Mouse (Mus musculus) lung, adult 2 months (tissue): ENCODE results near the gene Vmn1r207-ps. TPM values are rescaled to one million over a fixed set of nuclear protein-coding genes. Genes with fewer than 3 reads are reported as not detected.
"Not testable (repeated sequence)": the region's sequence is repeated elsewhere in the genome, so short reads cannot be mapped to it uniquely, and the experiment has no call there.

Experiments
- DNase-seq: peaks from one replicate; pipeline ENCODE4 v3.0.0; 2022
- H3K4me1 ChIP-seq: fragments of 200-500 bp; 2 replicates; pipeline ENCODE4 v1.6.1; 2011; ENCODE audit warnings: low read length; ENCODE audit not compliant: control insufficient read depth, insufficient read depth
- H3K4me3 ChIP-seq: fragments of 200-500 bp; replicated peaks from 2 replicates; pipeline ENCODE3; 2011; ENCODE audit warnings: low read depth, mild to moderate bottlenecking, control low read depth, low read length; ENCODE audit errors: extremely low read depth
- CTCF ChIP-seq: fragments of 200-500 bp; IDR thresholded peaks from 2 replicates; pipeline ENCODE4 v1.5.1; 2011; ENCODE audit warnings: mild to moderate bottlenecking, low read length, control low read depth; ENCODE audit not compliant: insufficient read depth
- POLR2A ChIP-seq: fragments of 200-500 bp; IDR thresholded peaks from 2 replicates; pipeline ENCODE4 v1.6.1; 2011; ENCODE audit warnings: low read depth, mild to moderate bottlenecking, control low read depth, low read length, borderline replicate concordance; ENCODE audit errors: extremely low read depth
- WGBS: fragments of 180-500 bp; shearing (Covaris S2); methylation state at CpG from one replicate; pipeline ENCODE4 v1.1.7; 2018; 5-methylcytosine and 5-hydroxymethylcytosine counted together
- polyA plus RNA-seq: library from polyadenylated mRNA; depleted of rRNA; stranded (reverse); fragments of >200 nt; gene quantifications from 2 replicates; pipeline ENCODE4 v1.2.3, GENCODE M21; 2012; rRNA removed

Vmn1r207-ps gene
- not detected in 2 replicates for polyA plus RNA-seq

DNA sequence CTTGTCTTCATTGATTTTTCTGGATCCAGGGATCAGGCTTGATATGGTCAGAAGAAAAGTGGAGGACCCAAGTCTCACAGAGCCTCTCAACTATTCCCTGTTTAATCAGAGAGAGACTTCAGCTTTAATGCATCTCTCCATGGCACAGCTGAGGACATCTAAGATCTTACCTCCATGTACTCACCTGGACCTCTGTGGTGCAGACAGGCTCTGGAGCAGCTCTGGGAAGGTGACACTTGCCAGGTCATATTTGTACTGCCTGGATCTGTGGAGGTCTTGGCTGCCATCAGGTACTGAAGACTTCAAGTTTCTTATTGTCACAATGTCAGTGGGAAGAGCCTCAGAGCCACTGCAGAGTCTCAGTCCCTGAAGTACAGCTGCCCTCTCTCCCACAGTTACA is at the start of gene Vmn1r207-ps:
Vmn1r207-ps (minus strand) TSS at position 101 of the 400 bp plus-strand sequence.
- not testable (repeated sequence) for DNase-seq, H3K4me3 ChIP-seq, H3K4me1 ChIP-seq

DNA sequence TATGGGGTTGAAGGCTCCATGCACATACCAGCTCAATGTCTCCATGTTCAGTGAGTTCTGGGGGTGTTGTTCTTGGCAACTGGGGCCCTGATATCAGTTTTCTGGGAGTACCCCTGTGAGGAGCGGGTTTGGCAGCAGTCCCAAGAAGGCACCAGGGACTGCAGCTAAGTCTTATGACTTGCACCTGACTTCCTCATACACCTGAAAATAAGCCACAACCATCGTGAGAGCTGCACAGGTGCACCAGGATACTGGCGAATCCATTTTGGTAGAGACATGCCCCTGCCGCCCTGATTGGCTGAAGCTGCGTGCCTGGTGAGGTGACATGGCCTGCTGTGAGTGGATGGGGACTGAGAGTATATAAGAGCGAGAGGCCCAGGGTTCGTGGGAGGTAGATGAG is 47.9 kb upstream of the Vmn1r207-ps start, which contains the start of gene Vmn1r208:
Vmn1r208 (minus strand) TSS at position 101 of the 400 bp plus-strand sequence.
- not testable (repeated sequence) for H3K4me3 ChIP-seq, H3K4me1 ChIP-seq, DNase-seq
- no CpG with 5 or more reads among the region's 7 CpGs for WGBS

DNA sequence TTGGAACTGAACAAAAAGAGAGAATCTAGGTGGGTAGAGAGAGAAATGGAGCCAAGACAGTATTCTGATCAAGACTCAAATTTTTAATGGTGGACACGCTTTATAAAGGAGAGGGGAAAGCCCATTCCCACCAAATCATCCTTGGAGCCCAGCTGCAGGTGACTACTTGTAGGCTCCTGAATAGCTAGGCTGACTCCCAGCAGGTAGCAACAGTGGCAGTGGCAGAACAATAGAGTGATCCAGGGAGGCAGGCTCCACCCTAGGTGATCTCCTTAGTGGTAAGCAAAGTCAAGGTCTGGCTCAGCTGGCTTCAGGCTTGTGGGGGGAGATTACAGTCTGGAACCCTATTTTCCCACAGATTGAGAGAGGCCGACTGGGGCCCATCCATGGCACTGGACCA is 42.2 kb upstream of the Vmn1r207-ps start:
- not testable (repeated sequence) for H3K4me1 ChIP-seq, H3K4me3 ChIP-seq, DNase-seq
- WGBS: 100% methylated on average over 1 of the region's 2 CpGs

DNA sequence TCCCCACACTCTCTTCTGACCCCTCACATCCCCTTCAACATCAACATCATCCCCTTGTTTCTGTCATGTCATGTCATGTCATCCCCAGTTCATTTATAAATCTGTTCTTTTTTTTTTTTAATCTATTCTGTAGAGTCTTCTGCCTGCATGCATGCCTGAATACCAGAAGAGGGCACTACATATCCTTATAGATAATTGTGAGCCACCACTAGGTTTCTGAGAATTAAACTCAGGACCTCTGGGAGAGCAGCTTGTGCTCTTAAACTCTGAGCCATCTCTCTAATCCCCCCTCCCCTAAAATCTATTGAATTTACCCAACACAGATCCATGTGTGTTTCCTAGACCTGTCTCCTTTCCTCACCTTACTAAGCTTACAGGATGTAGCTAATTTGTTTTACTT is 18.1 kb upstream of the Vmn1r207-ps start:
- DNase-seq: no peak
- Histone ChIP-seq H3K4me3 (no peak overlapping the region), H3K4me1 (no peaks in the 10 kb centered on the region)
- TF ChIP-seq POLR2A (no peak), CTCF (no peak)

DNA sequence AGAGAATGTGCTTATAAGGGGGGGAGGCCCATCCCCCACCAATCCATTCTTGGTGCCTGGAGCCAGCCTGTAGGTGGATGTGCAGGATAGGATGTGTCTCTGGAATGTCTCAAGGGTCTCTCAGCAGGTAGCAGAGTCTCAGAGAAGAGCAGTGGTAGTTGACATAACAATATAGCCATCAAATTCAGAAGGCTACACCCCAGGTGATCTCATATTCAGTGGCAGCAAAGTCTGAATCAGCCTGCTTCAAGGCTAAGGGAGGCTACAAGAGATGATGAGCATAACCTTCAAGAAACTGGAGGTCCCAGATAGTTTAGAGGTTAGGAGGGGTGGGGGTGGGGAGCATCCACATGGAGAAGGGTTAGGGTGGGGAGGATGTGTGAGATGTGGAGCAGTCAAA is 22.5 kb downstream of the Vmn1r207-ps start:
- H3K4me1 ChIP-seq, H3K4me3 ChIP-seq, DNase-seq: not testable (repeated sequence)

DNA sequence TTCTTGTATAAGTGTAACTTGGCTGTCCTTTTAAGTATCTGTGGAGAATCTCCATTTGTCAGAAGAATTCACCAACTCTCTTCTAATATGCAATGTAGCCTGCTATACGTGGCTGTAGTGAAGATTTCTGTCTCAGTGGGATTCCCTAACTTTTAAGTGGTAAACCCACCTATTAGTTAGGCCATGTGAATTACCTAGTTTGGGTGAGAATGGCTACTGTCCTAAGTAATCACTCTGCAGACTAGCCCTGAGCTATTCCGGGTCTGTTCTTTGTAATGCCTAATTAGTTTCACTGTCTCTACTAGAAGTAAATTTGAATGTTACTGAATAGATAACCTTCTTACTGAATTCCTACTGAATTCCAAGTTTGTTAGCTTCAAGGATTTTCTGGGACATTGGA is 26.5 kb downstream of the Vmn1r207-ps start:
- not testable (repeated sequence) for H3K4me3 ChIP-seq, DNase-seq, H3K4me1 ChIP-seq
- 47% methylated on average over 2 of the region's 2 CpGs for WGBS

Other genes starting within 250 kb of the Vmn1r207-ps start
- gene Vmn1r202, start 224.2 kb downstream of the Vmn1r207-ps start, polyA plus RNA-seq: 0.02 TPM in 1 of 2 replicates, not detected in the other
- not detected in 2 replicates for gene Vmn1r203, start 211.5 kb downstream of the Vmn1r207-ps start, polyA plus RNA-seq
- gene Vmn1r204, start 176.4 kb downstream of the Vmn1r207-ps start, polyA plus RNA-seq: not detected in 2 replicates
- gene Vmn1r205, start 136.6 kb downstream of the Vmn1r207-ps start, polyA plus RNA-seq: not detected in 2 replicates
- not detected in 2 replicates for gene Vmn1r206, start 105.4 kb downstream of the Vmn1r207-ps start, polyA plus RNA-seq
- gene Vmn1r208, start 47.8 kb upstream of the Vmn1r207-ps start, polyA plus RNA-seq: not detected in 2 replicates
- gene Vmn1r209, start 80.1 kb upstream of the Vmn1r207-ps start, polyA plus RNA-seq: not detected in 2 replicates
- gene Vmn1r210, start 101.7 kb upstream of the Vmn1r207-ps start, polyA plus RNA-seq: not detected in 2 replicates
- gene Vmn1r211, start 127.9 kb upstream of the Vmn1r207-ps start, polyA plus RNA-seq: not detected in 2 replicates
- gene Vmn1r212, start 154.6 kb upstream of the Vmn1r207-ps start, polyA plus RNA-seq: not detected in 2 replicates